Mouse (Mus musculus) lung, adult 2 months (tissue): ENCODE data around the gene Ybx3.

Source experiments
- CTCF ChIP-seq: fragments of 200-500 bp; IDR thresholded peaks from 2 replicates; pipeline ENCODE4 v1.5.1; 2011; ENCODE audit warnings: mild to moderate bottlenecking, low read length, control low read depth; ENCODE audit not compliant: insufficient read depth
- POLR2A ChIP-seq: fragments of 200-500 bp; IDR thresholded peaks from 2 replicates; pipeline ENCODE4 v1.6.1; 2011; ENCODE audit warnings: low read depth, mild to moderate bottlenecking, control low read depth, low read length, borderline replicate concordance; ENCODE audit errors: extremely low read depth

DNA sequence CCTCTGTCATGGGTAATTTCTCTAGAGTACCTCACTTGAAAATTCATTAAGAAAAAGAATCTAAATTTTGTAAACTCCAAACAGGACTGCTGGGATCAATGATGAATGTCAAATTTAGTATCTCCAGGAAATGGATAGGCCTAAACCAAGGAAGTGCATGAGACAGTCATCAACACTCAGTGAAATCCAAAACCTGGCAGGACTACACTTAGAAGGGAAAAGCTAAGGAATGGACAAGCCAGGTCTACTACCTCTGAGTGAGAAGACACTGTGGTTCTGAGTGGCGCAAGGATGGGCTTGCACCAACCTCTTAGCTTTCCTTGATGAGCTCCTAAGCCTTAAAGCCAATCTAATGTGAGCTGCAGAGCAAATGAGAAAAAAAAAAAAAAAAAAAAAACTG lies 2.8 kb downstream of the Ybx3 start:
- TF ChIP-seq CTCF (no peak), POLR2A (no peak)
